Comparison of ENCODE assay signal across 11 mouse cellular contexts in genomic region chr1:163842238-163842637, GRCm38 (mm10).
A peak's percentile ranks its signal among the peaks of the same experiment; 100 is the strongest.
DNase-seq lines count a peak whose midpoint lies in the region; ATAC-seq and TF ChIP-seq lines count a peak whose summit lies in the region.
"Had no signal": no experiment of that assay in that cellular context is flagged by ENCODE, and none has a peak within 500 bp of the region (broad histone marks: within the 10 kb centered on the region; RNA-seq: fewer than 3 reads in every experiment).

No protein-coding gene starts in this region.

- H3K27me3 ChIP-seq in limb, embryonic 14.5 days (ENCODE audit: control insufficient read depth, insufficient read depth, low read length), result no peaks in the 10 kb centered on the region
- H3K27me3 ChIP-seq in limb, embryonic 10.5 days (ENCODE audit: low read depth, poor library complexity, severe bottlenecking), result no peaks in the 10 kb centered on the region
- H3K27me3 ChIP-seq in E14TG2a.4 (ENCODE audit: insufficient read depth, low read length), result no peaks in the 10 kb centered on the region
- H3K27me3 ChIP-seq: embryonic facial prominence, embryonic 13.5 days; hindbrain, embryonic 12.5 days; liver, embryonic 13.5 days had no signal

- no peaks in the 10 kb centered on the region for H3K9me3 ChIP-seq in limb, embryonic 14.5 days (ENCODE audit: control insufficient read depth, low read length)
- no peaks in the 10 kb centered on the region for H3K9me3 ChIP-seq in limb, embryonic 10.5 days (replicated peaks)
- H3K9me3 ChIP-seq in E14TG2a.4 (ENCODE audit: low read length), result no peaks in the 10 kb centered on the region
- H3K9me3 ChIP-seq: embryonic facial prominence, embryonic 13.5 days; hindbrain, embryonic 12.5 days; liver, embryonic 13.5 days had no signal

- 0 out of 2 replicates have a peak, but pooled peaks cover 3% of the 10 kb centered on the region for H3K4me1 ChIP-seq in limb, embryonic 14.5 days (ENCODE audit: control insufficient read depth, insufficient read depth, low read length)
- peaks cover 51% of the 10 kb centered on the region for H3K4me1 ChIP-seq in limb, embryonic 10.5 days
- no peaks in the 10 kb centered on the region for H3K4me1 ChIP-seq in E14TG2a.4 (replicated peaks; ENCODE audit: low read depth, low read length)
- H3K4me1 ChIP-seq: hindbrain, embryonic 12.5 days; liver, embryonic 13.5 days had no signal

- no peak overlapping the region for H3K4me2 ChIP-seq in limb, embryonic 14.5 days (replicated peaks; ENCODE audit: low read depth, low read length, severe bottlenecking)
- H3K4me2 ChIP-seq: embryonic facial prominence, embryonic 13.5 days; hindbrain, embryonic 12.5 days; liver, embryonic 13.5 days had no signal

- peak; percentile 42 for TF ChIP-seq CTCF in E14TG2a.4 (conservative IDR thresholded peaks at IDR 0.05; ENCODE audit: low read length)

- H3K36me3 ChIP-seq in limb, embryonic 14.5 days (ENCODE audit: control insufficient read depth, insufficient read depth, low read length), result 0 out of 2 replicates have a peak, but pooled peaks cover 14% of the 10 kb centered on the region
- peaks cover 9% of the 10 kb centered on the region for H3K36me3 ChIP-seq in limb, embryonic 10.5 days
- H3K36me3 ChIP-seq in E14TG2a.4 (ENCODE audit: insufficient read depth, low read length), result no peaks in the 10 kb centered on the region
- H3K36me3 ChIP-seq: liver, embryonic 13.5 days had no signal

- no peak overlapping the region for H3K27ac ChIP-seq in limb, embryonic 14.5 days (replicated peaks; ENCODE audit: low read depth, low read length)
- H3K27ac ChIP-seq in limb, embryonic 10.5 days, result no peak overlapping the region
- H3K27ac ChIP-seq: embryonic facial prominence, embryonic 13.5 days; hindbrain, embryonic 12.5 days; liver, embryonic 13.5 days had no signal

- no peak for TF ChIP-seq POLR2A in limb, embryonic 14.5 days (IDR thresholded peaks at IDR 0.05; ENCODE audit: borderline replicate concordance, extremely low read depth, insufficient read depth, insufficient read length)

- H3K4me3 ChIP-seq in limb, embryonic 14.5 days (replicated peaks; ENCODE audit: low read length), result no peak overlapping the region
- no peak overlapping the region for H3K4me3 ChIP-seq in limb, embryonic 10.5 days
- no peak overlapping the region for H3K4me3 ChIP-seq in E14TG2a.4 (replicated peaks; ENCODE audit: low read length)
- H3K4me3 ChIP-seq: embryonic facial prominence, embryonic 13.5 days; hindbrain, embryonic 12.5 days; liver, embryonic 13.5 days had no signal

- WGBS in limb, embryonic 14.5 days, result 23% methylated on average over 2 of the region's 2 CpGs
- 72% methylated on average over 2 of the region's 2 CpGs for WGBS in limb, embryonic 10.5 days

- peak; percentile 33 for DNase-seq in limb, embryonic 14.5 days (ENCODE audit: low spot score)
- no peak for DNase-seq in limb, embryonic 10.5 days (ENCODE audit: low spot score)
- DNase-seq in R1 (ENCODE audit: low read depth, low spot score), result peak; percentile 55
- DNase-seq in urinary bladder, adult 2 months (ENCODE audit: low spot score), result no peak
- no peak for DNase-seq in heart, adult 11 months
- DNase-seq: liver, embryonic 13.5 days had no signal

- no peak overlapping the region for H3K9ac ChIP-seq in limb, embryonic 14.5 days (ENCODE audit: low read depth, low read length, severe bottlenecking)
- H3K9ac ChIP-seq: embryonic facial prominence, embryonic 13.5 days; hindbrain, embryonic 12.5 days; liver, embryonic 13.5 days had no signal

- no peak for ATAC-seq in limb, embryonic 14.5 days (ENCODE audit: low FRiP score, low read depth)
- ATAC-seq in granulocyte monocyte progenitor cell, adult 5-6 weeks (replicated peaks; ENCODE audit: poor library complexity, severe bottlenecking), result peak; percentile 53
- no peak for ATAC-seq in frontal cortex, adult (ENCODE audit: low TSS enrichment)

Comparison
In these comparisons a context has a peak if more than half of its experiments do, and no peak if none do; other contexts are left out.
1. DNase-seq: peak in limb, embryonic 14.5 days (single experiment) and R1 (single experiment); none in limb, embryonic 10.5 days (single experiment), urinary bladder, adult 2 months (single experiment) and heart, adult 11 months (single experiment).